Mouse (Mus musculus) intestine, postnatal 0 days (tissue): Measurements from ENCODE around the gene Ptchd1. TPM values are rescaled to one million over a fixed set of nuclear protein-coding genes. Genes with fewer than 3 reads are reported as not detected.
A peak's percentile ranks its signal among the peaks of the same experiment; 100 is the strongest.

Experiments
- ATAC-seq: fragments of 200-750 bp; cut with Nextera tagmentation; 2 replicates; pipeline ENCODE4 v1.8.0; 2017; ENCODE audit warnings: mild to moderate bottlenecking, moderate TSS enrichment, moderate library complexity
- H3K27ac ChIP-seq: fragments of 300-500 bp; sonication (generic); 2 replicates; pipeline ENCODE4 v1.5.1; 2014; ENCODE audit warnings: mild to moderate bottlenecking, low read depth, low read length, moderate library complexity
- H3K27me3 ChIP-seq: fragments of 300-500 bp; sonication (generic); replicated peaks from 2 replicates; pipeline ENCODE4 v1.6.1; 2014; ENCODE audit warnings: low read length, mixed read lengths; ENCODE audit not compliant: control insufficient read depth, insufficient read depth
- H3K36me3 ChIP-seq: fragments of 300-500 bp; sonication (generic); 2 replicates; pipeline ENCODE4 v1.6.1; 2014; ENCODE audit warnings: mild to moderate bottlenecking, moderate library complexity; ENCODE audit not compliant: control insufficient read depth, insufficient read depth
- H3K4me1 ChIP-seq: fragments of 300-500 bp; sonication (generic); replicated peaks from 2 replicates; pipeline ENCODE4 v1.6.1; 2014; ENCODE audit warnings: antibody characterized with exemption, low read length, mixed read lengths; ENCODE audit not compliant: control insufficient read depth, insufficient read depth
- H3K4me2 ChIP-seq: fragments of 300-500 bp; sonication (generic); replicated peaks from 2 replicates; pipeline ENCODE4 v1.6.1; 2014; ENCODE audit warnings: low read depth, mild to moderate bottlenecking, moderate library complexity
- H3K4me3 ChIP-seq: fragments of 300-500 bp; sonication (generic); 2 replicates; pipeline ENCODE4 v1.5.1; 2014; ENCODE audit warnings: low read depth, low read length
- H3K9ac ChIP-seq: fragments of 300-500 bp; sonication (generic); 2 replicates; pipeline ENCODE4 v1.6.1; 2014; ENCODE audit warnings: mild to moderate bottlenecking, low read depth, low read length
- H3K9me3 ChIP-seq: fragments of 300-500 bp; sonication (generic); 2 replicates; pipeline ENCODE4 v1.6.1; 2016; ENCODE audit warnings: mixed run types; ENCODE audit not compliant: control insufficient read depth
- CTCF ChIP-seq: sonication (generic); IDR thresholded peaks from 2 replicates; pipeline ENCODE4 v1.5.1; 2016; ENCODE audit warnings: low read depth, mild to moderate bottlenecking, control low read depth, antibody characterized with exemption, moderate library complexity
- WGBS: fragments of 180-500 bp; shearing (Covaris S2); extraction: QIAGEN DNeasy Blood & Tissue Kit; methylation state at CpG from one replicate; pipeline ENCODE4 v1.1.7; 2014; 5-methylcytosine and 5-hydroxymethylcytosine counted together
- polyA plus RNA-seq: library from polyadenylated mRNA; unstranded; fragments of >200 nt; fragmentation: Nextera tagmentation; extraction: Ambion mirVana; gene quantifications from 2 replicates; pipeline ENCODE4 v1.2.1, GENCODE M21; 2015

Gene Ptchd1
- 0.56 and 0.82 TPM in 2 replicates for polyA plus RNA-seq

DNA sequence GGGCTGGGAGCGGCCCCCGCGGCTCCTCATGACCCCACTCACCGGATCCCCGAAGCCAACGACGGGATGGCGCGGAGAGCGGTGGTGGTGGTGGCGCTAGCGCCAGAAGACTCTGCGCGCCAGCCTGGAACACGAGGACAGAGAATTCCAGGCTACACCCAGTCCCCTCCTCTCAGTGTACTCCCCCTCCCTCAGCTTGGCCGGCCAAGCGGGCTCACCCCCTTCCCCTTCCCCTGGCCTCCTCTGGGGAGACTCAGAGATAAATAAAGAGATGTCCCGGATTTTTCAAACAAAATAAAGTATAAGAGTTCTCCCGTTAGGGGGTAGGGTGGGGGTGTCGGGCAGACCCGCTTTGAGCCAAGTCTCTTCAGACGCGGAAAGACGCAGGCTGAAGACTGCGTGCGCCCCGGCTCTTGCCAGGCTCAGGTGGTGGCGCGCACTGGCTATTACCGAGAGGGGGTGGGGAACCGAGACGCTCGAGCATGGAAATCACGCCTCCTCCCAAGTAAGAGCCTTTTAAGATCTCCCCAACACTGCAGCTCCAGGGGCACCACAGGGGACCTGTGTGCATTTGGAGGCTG, at the start of gene Ptchd1:
Ptchd1 (minus strand) TSS at position 114 of the 581 bp plus-strand sequence.
- Histone ChIP-seq H3K27ac (no peak within 1 kb of the TSS), H3K4me3 (peak within 1 kb of the TSS; percentile 41), H3K4me2 (peak within 1 kb of the TSS; percentile 72), H3K9me3 (no peaks in the 10 kb centered on the region), H3K36me3 (no peaks in the 10 kb centered on the region), H3K27me3 (peaks cover 21% of the 10 kb centered on the region; the same call in 1 of the 2 replicates), H3K9ac (no peak within 1 kb of the TSS), H3K4me1 (no peaks in the 10 kb centered on the region)
- 16% methylated on average over 29 of the region's 34 CpGs for WGBS
- no peak for ATAC-seq
- TF ChIP-seq CTCF = no peak

GRCm38 (mm10) chrX:155657971-155658370, 34.4 kb upstream of the Ptchd1 start:
- Histone ChIP-seq H3K4me1 (no peaks in the 10 kb centered on the region), H3K4me2 (no peak overlapping the region), H3K4me3 (no peak overlapping the region), H3K27ac (no peak overlapping the region), H3K36me3 (no peaks in the 10 kb centered on the region), H3K27me3 (no peaks in the 10 kb centered on the region), H3K9ac (no peak overlapping the region), H3K9me3 (no peaks in the 10 kb centered on the region)
- WGBS = 69% methylated on average over 1 of the region's 1 CpGs
- ATAC-seq = no peak
- TF ChIP-seq CTCF = no peak

- Histone ChIP-seq H3K27me3 (no peaks in the 10 kb centered on the region), H3K36me3 (no peaks in the 10 kb centered on the region), H3K4me1 (no peaks in the 10 kb centered on the region), H3K4me2 (no peak overlapping the region), H3K9me3 (no peaks in the 10 kb centered on the region), H3K4me3 (no peak overlapping the region), H3K9ac (no peak overlapping the region), H3K27ac (no peak overlapping the region)
- WGBS = 89% methylated on average over 3 of the region's 3 CpGs
- ATAC-seq = no peak
- no peak for TF ChIP-seq CTCF
These were observed 22.4 kb upstream of the Ptchd1 start for GRCm38 (mm10) chrX:155645975-155646374.

DNA sequence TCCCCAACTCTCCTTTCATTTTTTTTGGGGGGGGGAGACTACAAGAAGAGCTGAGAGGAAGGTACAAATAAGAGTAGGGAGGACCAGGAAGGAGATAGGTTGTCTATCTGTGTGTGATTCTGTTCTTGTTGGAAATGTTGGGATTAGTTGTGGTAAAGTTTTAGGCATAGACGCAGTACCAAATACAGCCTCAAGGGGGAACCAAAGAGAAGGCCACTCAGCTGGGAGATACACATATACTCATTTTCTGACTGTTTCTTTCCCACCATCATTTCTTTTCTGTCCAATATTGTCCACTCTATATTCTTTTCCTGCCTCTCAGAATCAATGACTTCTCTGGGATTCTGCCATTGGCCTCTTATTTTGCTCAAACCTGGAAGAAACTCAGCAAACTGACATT, 20.4 kb upstream of the Ptchd1 start:
- H3K27ac ChIP-seq = no peak overlapping the region
- H3K4me2 ChIP-seq = no peak overlapping the region
- H3K36me3 ChIP-seq = no peaks in the 10 kb centered on the region
- no peaks in the 10 kb centered on the region for H3K4me1 ChIP-seq
- ATAC-seq = no peak
- 7% methylated on average over 1 of the region's 1 CpGs for WGBS
- H3K9me3 ChIP-seq = no peaks in the 10 kb centered on the region
- no peak overlapping the region for H3K9ac ChIP-seq
- peak; percentile 78 for TF ChIP-seq CTCF
- H3K4me3 ChIP-seq = no peak overlapping the region
- H3K27me3 ChIP-seq = no peaks in the 10 kb centered on the region

DNA sequence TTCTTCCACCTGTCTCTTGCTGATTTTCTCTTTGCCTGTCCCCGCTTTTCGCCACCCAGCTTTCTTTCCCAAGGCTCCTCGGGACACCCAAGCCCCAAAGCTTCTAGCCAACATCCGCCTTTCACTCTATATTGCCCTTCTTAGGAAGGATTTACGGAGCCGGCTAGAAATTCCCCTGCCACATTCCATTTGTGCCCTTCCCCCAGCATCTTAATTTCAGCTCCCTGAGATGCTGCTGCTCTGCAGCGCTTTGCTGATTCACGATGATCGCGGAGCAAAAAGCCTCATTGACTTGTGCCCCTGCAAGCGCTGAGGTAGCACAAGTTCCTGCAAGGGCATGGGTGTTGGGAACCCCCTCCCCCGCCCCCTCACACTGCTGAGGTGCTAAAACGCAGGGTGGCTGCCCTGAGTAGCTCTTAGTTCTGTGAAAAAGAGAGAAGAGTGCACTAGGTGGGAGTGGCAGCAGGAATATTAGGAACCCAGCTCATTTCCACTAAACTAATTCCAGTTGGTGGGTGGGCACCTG, 2.1 kb upstream of the Ptchd1 start:
- no peak overlapping the region for H3K4me2 ChIP-seq
- H3K4me3 ChIP-seq = no peak overlapping the region
- peaks cover 21% of the 10 kb centered on the region; the same call in 1 of the 2 replicates for H3K27me3 ChIP-seq
- no peaks in the 10 kb centered on the region for H3K4me1 ChIP-seq
- no peaks in the 10 kb centered on the region for H3K9me3 ChIP-seq
- H3K27ac ChIP-seq = no peak overlapping the region
- no peak for ATAC-seq
- H3K36me3 ChIP-seq = no peaks in the 10 kb centered on the region
- H3K9ac ChIP-seq = no peak overlapping the region
- no peak for TF ChIP-seq CTCF
- 11% methylated on average over 13 of the region's 13 CpGs for WGBS

DNA sequence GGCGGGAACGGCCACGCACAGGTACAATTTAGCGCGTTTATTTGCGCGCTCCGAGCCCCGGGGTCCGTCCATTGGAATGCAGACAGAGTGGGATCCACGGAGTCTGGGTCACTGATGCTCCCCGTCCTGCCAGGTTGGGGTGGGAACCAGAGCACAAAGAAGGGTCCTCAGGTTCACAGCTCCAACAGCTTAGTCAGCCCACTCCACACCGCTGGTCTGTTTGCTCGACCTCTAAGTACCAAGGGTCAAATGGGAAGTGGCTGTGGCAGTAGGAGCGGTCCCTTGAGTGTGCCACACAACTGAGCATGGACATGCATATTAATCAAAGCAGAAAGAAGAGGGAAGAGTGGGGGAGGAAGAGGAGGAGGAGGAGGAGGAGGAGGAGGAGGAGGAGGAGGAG, 1.3 kb upstream of the Ptchd1 start:
- no peak overlapping the region for H3K4me3 ChIP-seq
- H3K4me2 ChIP-seq = peak overlapping the region; percentile 72; the same call in 1 of the 2 replicates
- H3K27me3 ChIP-seq = peaks cover 21% of the 10 kb centered on the region; the same call in 1 of the 2 replicates
- H3K9ac ChIP-seq = no peak overlapping the region
- H3K9me3 ChIP-seq = no peaks in the 10 kb centered on the region
- no peak overlapping the region for H3K27ac ChIP-seq
- H3K4me1 ChIP-seq = no peaks in the 10 kb centered on the region
- no peaks in the 10 kb centered on the region for H3K36me3 ChIP-seq
- 17% methylated on average over 15 of the region's 15 CpGs for WGBS
- no peak for TF ChIP-seq CTCF
- no peak for ATAC-seq
